Mouse (Mus musculus) midbrain, embryonic 14.5 days (tissue): Measurements from ENCODE around the gene Zfp367. TPM values are rescaled to one million over a fixed set of nuclear protein-coding genes. Genes with fewer than 3 reads are reported as not detected.

ENCODE experiments used
- ATAC-seq: fragments of 200-750 bp; cut with Nextera tagmentation; 2 replicates; pipeline ENCODE4 v1.8.0; 2017; ENCODE audit warnings: moderate number of reproducible peaks, moderate library complexity; ENCODE audit not compliant: low FRiP score, low TSS enrichment
- DNase-seq: peaks from one replicate; pipeline ENCODE4 v3.0.0-alpha.2; 2015
- H3K27ac ChIP-seq: fragments of 300-500 bp; sonication (generic); replicated peaks from 2 replicates; pipeline ENCODE4 v1.5.1; 2014; ENCODE audit warnings: mild to moderate bottlenecking, low read depth, low read length, moderate library complexity
- H3K27me3 ChIP-seq: fragments of 300-500 bp; sonication (generic); 2 replicates; pipeline ENCODE4 v1.6.1; 2014; ENCODE audit warnings: low read length, control low read depth, mixed read lengths; ENCODE audit not compliant: control insufficient read depth, insufficient read depth
- H3K36me3 ChIP-seq: fragments of 300-500 bp; sonication (generic); 2 replicates; pipeline ENCODE4 v1.6.1; 2014; ENCODE audit warnings: low read length, control low read depth; ENCODE audit not compliant: control insufficient read depth, insufficient read depth
- H3K4me1 ChIP-seq: fragments of 300-500 bp; sonication (generic); 2 replicates; pipeline ENCODE4 v1.6.1; 2014; ENCODE audit warnings: mild to moderate bottlenecking, antibody characterized with exemption, low read length, control low read depth; ENCODE audit not compliant: control insufficient read depth, insufficient read depth
- H3K4me2 ChIP-seq: fragments of 300-500 bp; sonication (generic); 2 replicates; pipeline ENCODE4 v1.6.1; 2014; ENCODE audit warnings: mild to moderate bottlenecking, low read length, moderate library complexity
- H3K4me3 ChIP-seq: fragments of 300-500 bp; sonication (generic); replicated peaks from 2 replicates; pipeline ENCODE4 v1.5.1; 2014; ENCODE audit warnings: low read depth, low read length
- H3K9ac ChIP-seq: fragments of 300-500 bp; sonication (generic); replicated peaks from 2 replicates; pipeline ENCODE4 v1.6.1; 2014; ENCODE audit warnings: mild to moderate bottlenecking, low read length, moderate library complexity
- H3K9me3 ChIP-seq: fragments of 300-500 bp; sonication (generic); 2 replicates; pipeline ENCODE4 v1.6.1; 2016; ENCODE audit warnings: low read length, control low read depth, mixed read lengths; ENCODE audit not compliant: control insufficient read depth
- WGBS: fragments of 180-500 bp; shearing (Covaris S2); extraction: QIAGEN DNeasy Blood & Tissue Kit; methylation state at CpG from one replicate; pipeline ENCODE4 v1.1.7; 2014; 5-methylcytosine and 5-hydroxymethylcytosine counted together
- polyA plus RNA-seq: library from polyadenylated mRNA; unstranded; fragments of >200 nt; fragmentation: Nextera tagmentation; extraction: Ambion mirVana; gene quantifications from 2 replicates; pipeline ENCODE4 v1.2.1, GENCODE M21; 2014

Gene Zfp367
- polyA plus RNA-seq, 1 experiment from 2014 or later = 7.2 TPM

DNA sequence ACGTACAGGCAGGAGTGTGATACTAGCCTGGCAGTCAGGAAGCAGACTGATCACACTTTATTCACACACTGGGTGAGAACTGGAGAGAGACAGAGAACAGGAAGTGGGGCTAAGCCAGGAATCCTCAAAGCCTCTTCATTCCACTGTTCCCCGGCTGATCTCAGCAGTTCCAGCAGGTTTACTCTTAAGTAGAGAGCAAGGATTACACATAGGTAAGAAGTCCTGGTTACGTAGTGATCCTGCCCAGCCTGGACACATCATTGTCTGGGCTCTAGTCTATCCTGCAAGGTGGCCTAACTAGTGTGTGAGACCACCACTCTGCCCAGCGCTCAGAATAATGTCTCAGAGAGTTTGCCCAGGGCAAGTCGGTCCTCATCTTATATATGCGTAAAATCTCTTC lies 60.2 kb downstream of the Zfp367 start:
- ATAC-seq (no peak), DNase-seq (no peak)
- no peak overlapping the region for H3K27ac ChIP-seq
- H3K4me3 ChIP-seq = no peak overlapping the region
- no peaks in the 10 kb centered on the region for H3K4me1 ChIP-seq
- H3K4me2 ChIP-seq = no peak overlapping the region
- no peaks in the 10 kb centered on the region for H3K36me3 ChIP-seq
- 78% methylated on average over 6 of the region's 6 CpGs for WGBS
- H3K9ac ChIP-seq = no peak overlapping the region
- no peaks in the 10 kb centered on the region; the same call in 1 of the 2 replicates for H3K27me3 ChIP-seq
- no peaks in the 10 kb centered on the region for H3K9me3 ChIP-seq

DNA sequence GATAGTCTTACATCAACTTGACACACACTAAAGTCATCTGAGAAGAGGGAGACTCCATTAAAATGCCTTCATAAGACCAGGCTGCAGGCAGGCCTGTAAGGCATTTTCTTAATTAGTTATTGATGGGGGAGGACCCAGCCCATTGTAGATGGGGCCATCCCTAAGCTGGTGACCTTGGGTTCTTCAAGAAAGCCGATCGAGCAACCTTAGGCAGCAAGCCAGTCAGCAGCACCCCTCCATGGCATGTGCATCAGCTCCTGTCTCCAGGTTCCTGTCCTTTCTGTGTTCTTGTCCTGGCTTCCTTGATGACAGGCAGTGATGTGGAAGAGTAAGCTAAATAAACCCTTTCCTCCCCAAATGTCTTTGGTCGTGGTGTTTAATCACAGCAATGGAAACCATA lies 60.9 kb downstream of the Zfp367 start:
- no peak overlapping the region for H3K4me3 ChIP-seq
- no peak for DNase-seq
- H3K4me1 ChIP-seq = no peaks in the 10 kb centered on the region
- H3K36me3 ChIP-seq = no peaks in the 10 kb centered on the region
- no peak for ATAC-seq
- no peaks in the 10 kb centered on the region for H3K9me3 ChIP-seq
- WGBS = 64% methylated on average over 3 of the region's 3 CpGs
- no peak overlapping the region for H3K27ac ChIP-seq
- H3K27me3 ChIP-seq = no peaks in the 10 kb centered on the region; the same call in 1 of the 2 replicates
- no peak overlapping the region for H3K4me2 ChIP-seq
- H3K9ac ChIP-seq = no peak overlapping the region

DNA sequence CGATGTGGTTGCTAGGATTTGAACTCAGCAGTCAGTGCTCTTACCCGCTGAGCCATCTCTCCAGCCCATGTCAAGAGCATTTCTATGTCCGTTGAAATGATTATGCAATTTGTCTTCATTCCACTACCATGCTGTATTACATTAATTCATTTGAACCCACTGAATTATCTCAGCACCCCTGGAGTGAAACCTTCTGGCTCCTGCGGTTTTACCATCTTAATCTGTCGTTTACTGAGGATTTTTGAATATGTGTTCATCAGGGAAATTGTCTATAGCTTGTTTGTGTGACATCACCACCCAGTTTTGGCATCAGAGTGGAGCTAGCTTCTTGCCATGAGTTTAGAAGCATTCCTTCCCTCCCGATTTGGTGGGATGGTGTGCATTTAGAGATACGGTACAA lies 62.0 kb downstream of the Zfp367 start:
- Histone ChIP-seq H3K9ac (no peak overlapping the region), H3K27ac (no peak overlapping the region), H3K4me2 (no peak overlapping the region), H3K36me3 (no peaks in the 10 kb centered on the region), H3K4me1 (no peaks in the 10 kb centered on the region), H3K27me3 (no peaks in the 10 kb centered on the region; the same call in 1 of the 2 replicates), H3K4me3 (no peak overlapping the region), H3K9me3 (no peaks in the 10 kb centered on the region)
- DNase-seq (no peak), ATAC-seq (no peak)
- 54% methylated on average over 7 of the region's 7 CpGs for WGBS

DNA sequence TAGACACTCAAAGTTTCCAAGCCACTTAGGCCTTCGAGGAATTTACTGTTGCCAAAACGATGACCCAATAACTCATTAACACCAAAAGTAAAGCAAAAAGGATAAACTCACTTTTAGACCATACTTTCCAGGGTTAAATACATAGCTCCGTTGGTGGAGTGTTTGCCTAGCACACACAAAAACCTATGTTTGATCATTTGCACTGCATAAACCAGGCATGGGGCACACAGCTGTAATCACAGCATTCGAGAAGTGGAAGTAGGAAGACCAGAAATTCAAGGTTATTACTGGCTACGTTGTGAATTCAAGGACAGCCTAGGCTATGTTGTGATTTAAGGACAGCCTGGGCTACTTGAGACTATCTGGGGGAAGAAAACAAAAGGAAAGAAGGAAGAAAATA lies 62.7 kb downstream of the Zfp367 start:
- Histone ChIP-seq H3K27ac (no peak overlapping the region), H3K9me3 (no peaks in the 10 kb centered on the region), H3K27me3 (no peaks in the 10 kb centered on the region; the same call in 1 of the 2 replicates), H3K4me2 (no peak overlapping the region), H3K36me3 (no peaks in the 10 kb centered on the region), H3K4me3 (no peak overlapping the region), H3K4me1 (no peaks in the 10 kb centered on the region), H3K9ac (no peak overlapping the region)
- WGBS = 88% methylated on average over 5 of the region's 5 CpGs
- ATAC-seq (no peak), DNase-seq (no peak)

DNA sequence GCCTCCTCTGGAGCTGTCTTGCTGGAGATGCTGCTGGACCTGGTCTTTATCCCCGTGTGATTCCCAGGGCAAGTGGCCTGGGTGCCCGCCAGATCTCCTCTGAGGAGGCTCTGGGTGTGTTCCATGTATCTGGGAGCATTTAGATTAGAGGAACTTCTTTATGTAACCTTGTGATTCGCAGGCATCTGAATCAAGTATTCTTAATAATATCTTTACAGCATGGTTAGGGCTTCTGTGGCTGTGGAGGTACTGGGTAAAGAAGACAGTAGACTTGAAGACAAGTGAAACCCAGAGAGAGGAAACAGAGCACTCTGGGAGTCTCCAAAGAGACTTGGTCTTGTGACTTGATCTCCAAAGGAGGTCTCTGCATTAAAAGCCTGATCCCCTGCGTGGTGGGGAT lies 63.9 kb downstream of the Zfp367 start, which contains the start of gene Hsd17b3:
Gene Hsd17b3, minus strand, starts transcription at position 101 of the 400 bp plus-strand sequence.
- no peaks in the 10 kb centered on the region for H3K36me3 ChIP-seq
- H3K27me3 ChIP-seq = no peaks in the 10 kb centered on the region; the same call in 1 of the 2 replicates
- H3K9ac ChIP-seq = no peak within 1 kb of the TSS
- H3K4me1 ChIP-seq = no peaks in the 10 kb centered on the region
- no peak within 1 kb of the TSS for H3K4me2 ChIP-seq
- no peak within 1 kb of the TSS for H3K4me3 ChIP-seq
- 84% methylated on average over 4 of the region's 4 CpGs for whole genome bisulfite sequencing
- H3K27ac ChIP-seq = no peak within 1 kb of the TSS
- DNase-seq = no peak
- no peaks in the 10 kb centered on the region for H3K9me3 ChIP-seq
- ATAC-seq = no peak

DNA sequence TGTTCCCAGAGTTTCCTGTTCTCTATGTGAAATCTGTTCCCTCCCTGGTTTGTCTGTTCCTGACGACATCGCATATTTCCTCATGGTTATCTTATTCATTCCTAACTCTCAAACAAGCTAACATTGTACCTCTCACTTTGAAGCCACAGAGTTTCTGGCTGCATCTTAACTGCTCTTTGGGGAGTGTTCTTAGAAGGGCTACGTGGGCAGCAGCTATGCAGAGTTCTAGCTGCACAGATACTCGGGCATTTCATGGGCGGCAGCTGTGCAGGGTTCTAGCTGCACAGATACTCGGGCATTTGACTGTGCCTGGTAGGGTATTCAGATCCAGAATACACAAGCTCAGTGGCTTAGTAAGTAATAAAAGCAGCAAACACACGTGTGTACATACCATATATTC lies 64.9 kb downstream of the Zfp367 start:
- no peaks in the 10 kb centered on the region for H3K4me1 ChIP-seq
- H3K4me3 ChIP-seq = no peak overlapping the region
- no peak overlapping the region for H3K27ac ChIP-seq
- 84% methylated on average over 7 of the region's 7 CpGs for WGBS
- H3K4me2 ChIP-seq = no peak overlapping the region
- ATAC-seq (no peak), DNase-seq (no peak)
- no peak overlapping the region for H3K9ac ChIP-seq
- H3K36me3 ChIP-seq = no peaks in the 10 kb centered on the region
- H3K9me3 ChIP-seq = no peaks in the 10 kb centered on the region
- no peaks in the 10 kb centered on the region; the same call in 1 of the 2 replicates for H3K27me3 ChIP-seq

DNA sequence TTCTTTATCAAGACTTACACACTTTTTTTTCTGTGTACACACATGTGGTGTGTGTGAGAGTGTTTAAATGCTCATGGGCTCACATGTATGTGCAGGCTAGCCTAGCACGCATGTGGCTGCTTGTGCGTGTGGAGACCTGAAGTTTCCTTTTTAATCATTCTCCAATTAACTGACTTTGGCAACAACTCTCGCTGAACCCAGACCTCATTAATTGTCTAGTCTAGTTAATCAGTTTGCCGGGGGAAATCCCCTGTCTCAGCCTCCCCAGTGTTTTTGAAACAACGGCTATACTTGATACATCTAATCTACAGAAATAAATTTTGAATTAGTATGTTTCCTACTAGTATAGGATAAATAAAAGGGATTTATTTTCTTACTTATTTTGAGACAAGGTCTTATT lies 67.0 kb downstream of the Zfp367 start:
- no peak overlapping the region for H3K4me2 ChIP-seq

DNA sequence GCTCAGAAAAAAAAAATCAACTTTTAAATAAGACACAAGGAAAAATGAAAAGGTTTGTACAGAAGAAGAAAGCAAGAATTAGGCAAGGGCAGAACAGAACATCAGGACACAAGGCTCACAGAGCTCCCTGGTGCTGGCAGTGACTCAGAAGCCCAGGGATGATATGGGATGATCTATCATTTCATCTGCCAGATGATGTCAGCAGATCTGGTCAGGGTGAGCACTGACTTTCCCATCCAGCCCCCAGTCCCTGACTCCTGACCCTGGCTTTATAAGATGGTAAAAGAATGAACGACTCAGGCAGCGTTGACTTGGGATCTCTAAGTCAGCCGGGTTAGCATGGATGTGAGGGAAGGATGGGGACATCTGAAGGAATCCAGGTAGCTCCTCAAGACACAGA lies 69.7 kb downstream of the Zfp367 start:
- no peak for ATAC-seq

More for the DNA sequence above, 67.0 kb downstream of the Zfp367 start:
- no peak for ATAC-seq
- H3K4me1 ChIP-seq = peaks cover 13% of the 10 kb centered on the region
- H3K27me3 ChIP-seq = no peaks in the 10 kb centered on the region
- DNase-seq = no peak
- H3K9me3 ChIP-seq = no peaks in the 10 kb centered on the region
- 90% methylated on average over 5 of the region's 5 CpGs for WGBS
- H3K9ac ChIP-seq = no peak overlapping the region
- no peak overlapping the region for H3K27ac ChIP-seq
- no peaks in the 10 kb centered on the region for H3K36me3 ChIP-seq
- H3K4me3 ChIP-seq = no peak overlapping the region

More for the DNA sequence above, 69.7 kb downstream of the Zfp367 start:
- H3K27ac ChIP-seq = no peak overlapping the region
- H3K4me2 ChIP-seq = no peak overlapping the region
- no peaks in the 10 kb centered on the region for H3K27me3 ChIP-seq
- no peak overlapping the region for H3K9ac ChIP-seq
- no peaks in the 10 kb centered on the region for H3K9me3 ChIP-seq
- no peak for DNase-seq
- H3K36me3 ChIP-seq = no peaks in the 10 kb centered on the region
- 86% methylated on average over 3 of the region's 3 CpGs for WGBS
- H3K4me3 ChIP-seq = no peak overlapping the region
- peaks cover 14% of the 10 kb centered on the region for H3K4me1 ChIP-seq
